Mouse (Mus musculus): ENCODE data around the gene Fbxw17. TPM values are rescaled to one million over a fixed set of nuclear protein-coding genes. Genes with fewer than 3 reads are reported as not detected.

The Fbxw17 gene
- polyA plus RNA-seq, 1 experiment from 2014 or later = 42.5 TPM

DNA sequence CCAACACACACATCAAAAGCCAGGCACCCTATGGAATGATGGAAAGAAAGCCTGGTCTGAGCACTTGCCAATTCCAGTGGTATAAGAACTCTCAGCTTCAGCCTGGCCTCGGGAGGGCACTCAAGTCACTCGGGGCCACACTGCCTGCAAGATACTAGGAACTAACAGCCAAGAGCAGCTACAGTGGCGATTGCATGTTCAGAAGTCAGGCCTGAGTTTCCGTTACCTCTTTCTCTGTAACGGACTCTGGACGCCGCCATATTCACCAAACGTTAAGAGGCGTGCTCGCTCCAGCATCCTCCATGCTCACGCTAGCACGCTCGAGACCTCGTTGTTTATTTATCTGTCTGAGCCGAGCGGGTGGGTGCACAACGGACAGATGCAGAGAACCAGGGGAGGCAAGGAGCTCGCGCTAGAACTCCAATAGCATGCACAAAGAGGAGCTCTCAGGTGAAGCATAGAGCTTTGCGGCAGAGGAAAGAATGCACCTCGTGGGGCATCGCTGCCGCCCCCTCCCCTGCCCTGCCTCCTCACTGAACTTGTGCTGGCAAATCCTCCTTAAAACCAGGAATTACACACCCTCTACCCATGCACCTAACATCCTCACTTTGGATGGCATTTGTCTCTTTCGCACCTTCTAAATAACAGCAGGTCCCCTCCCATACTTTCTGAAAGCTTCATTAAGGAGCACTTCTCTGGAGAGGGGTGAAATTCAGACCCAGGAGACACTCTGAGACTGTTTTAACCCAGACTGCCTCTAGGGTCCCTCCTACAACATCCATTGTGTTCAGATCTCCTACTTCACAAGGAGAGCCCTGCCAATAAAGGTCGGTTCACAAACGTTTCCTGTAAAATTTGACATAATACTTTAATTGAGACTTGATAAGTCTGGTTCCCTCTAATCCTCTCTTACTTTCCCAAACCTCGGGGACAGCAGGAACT, 47.2 kb downstream of the Fbxw17 start:
- WGBS = 47% methylated on average over 27 of the region's 27 CpGs
- H3K9ac ChIP-seq = peak overlapping the region; percentile 27; the same call in 1 of the 2 replicates
- H3K4me3 ChIP-seq = peak overlapping the region; percentile 23
- no peaks in the 10 kb centered on the region for H3K9me3 ChIP-seq (replicated peaks)
- H3K27me3 ChIP-seq = no peaks in the 10 kb centered on the region
- no peaks in the 10 kb centered on the region for H3K36me3 ChIP-seq
- peak overlapping the region; percentile 42 for H3K4me2 ChIP-seq (replicated peaks)
- no peak overlapping the region for H3K27ac ChIP-seq
- ATAC-seq (ENCODE audit: low FRiP score) = no peak
- H3K4me1 ChIP-seq = no peaks in the 10 kb centered on the region

DNA sequence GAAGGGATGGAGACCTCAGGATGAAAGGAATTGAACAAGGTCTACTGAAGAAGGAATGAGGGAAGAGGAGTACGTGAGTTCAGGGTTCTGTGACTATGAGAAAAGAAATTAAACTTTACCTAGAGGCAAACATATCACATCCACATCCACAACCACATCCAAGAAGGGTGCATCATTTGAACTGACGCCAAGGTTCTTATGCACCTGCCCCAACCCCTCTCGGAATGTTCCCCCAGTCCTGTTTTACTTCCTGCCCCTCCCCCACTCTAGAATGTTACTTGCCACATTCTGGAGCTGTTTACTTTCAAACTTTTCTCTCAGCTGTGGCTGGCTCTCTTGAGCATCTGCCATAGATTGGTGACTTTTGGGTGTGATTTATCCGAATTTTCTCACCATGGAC, 49.3 kb downstream of the Fbxw17 start, which contains the start of gene Nutm2:
Gene Nutm2, plus strand, starts transcription at position 301 of the 400 bp plus-strand sequence.
- Histone ChIP-seq H3K36me3 (no peaks in the 10 kb centered on the region), H3K9me3 (replicated peaks) (no peaks in the 10 kb centered on the region), H3K9ac (no peak within 1 kb of the TSS), H3K27ac (no peak within 1 kb of the TSS), H3K27me3 (no peaks in the 10 kb centered on the region), H3K4me1 (no peaks in the 10 kb centered on the region), H3K4me2 (replicated peaks) (no peak within 1 kb of the TSS), H3K4me3 (no peak within 1 kb of the TSS)
- 85% methylated on average over 4 of the region's 4 CpGs for WGBS
- no peak for ATAC-seq (ENCODE audit: low FRiP score)

Other genes with a start within 250 kb of the Fbxw17 start
- not detected in 2 replicates for gene Gm906, start 167.6 kb upstream of the Fbxw17 start, polyA plus RNA-seq (2016; fragmentation: Nextera tagmentation; extraction: Ambion mirVana)
- gene Gm47429, start 26.0 kb downstream of the Fbxw17 start, polyA plus RNA-seq (2016; fragmentation: Nextera tagmentation; extraction: Ambion mirVana) = not detected in 2 replicates
- not detected in 2 replicates for gene Nutm2, start 49.4 kb downstream of the Fbxw17 start, polyA plus RNA-seq (2016; fragmentation: Nextera tagmentation; extraction: Ambion mirVana)
- gene Gm904, start 225.4 kb downstream of the Fbxw17 start, polyA plus RNA-seq (2016; fragmentation: Nextera tagmentation; extraction: Ambion mirVana) = not detected in 2 replicates

Measured in hindbrain, embryonic 12.5 days (tissue).